Mouse (Mus musculus): ENCODE measurements around the gene Wdr19. TPM values are rescaled to one million over a fixed set of nuclear protein-coding genes. Genes with fewer than 3 reads are reported as not detected.
"Not testable (repeated sequence)": the region's sequence is repeated elsewhere in the genome, so short reads cannot be mapped to it uniquely, and the experiment has no call there.

The Wdr19 gene
- polyA plus RNA-seq, 1 experiment = 20.7 TPM

- DNase-seq (ENCODE audit: extremely low spot score in 1 of 2, low spot score in 1 of 2) = peak in 1 of 2 experiments; percentile 28
These were observed 94.8 kb downstream of the Wdr19 start for GRCm38 (mm10) chr5:65294270-65294669.

GRCm38 (mm10) chr5:65298167-65298950, 98.9 kb downstream of the Wdr19 start:
- no peak for DNase-seq (ENCODE audit: extremely low spot score in 1 of 2, low spot score in 1 of 2)

DNA sequence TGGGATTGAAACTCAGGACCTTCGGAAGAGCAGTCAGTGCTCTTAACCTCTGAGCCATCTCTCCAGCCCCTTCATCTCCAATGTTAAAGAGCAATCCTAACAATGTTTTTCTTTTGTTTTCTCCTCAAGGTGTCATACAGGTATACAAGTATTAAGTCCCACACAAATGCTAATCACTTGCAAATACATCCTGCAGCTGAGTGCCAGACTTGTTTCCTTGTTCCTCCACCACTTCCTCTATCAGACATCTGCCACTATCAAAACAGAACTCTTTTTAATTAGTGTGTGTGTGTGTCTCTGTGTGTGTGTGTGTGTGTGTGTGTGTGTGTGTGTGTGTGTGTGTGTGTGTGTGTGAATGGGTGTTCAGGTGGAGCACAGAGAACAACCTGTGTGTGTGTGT, 100.1 kb downstream of the Wdr19 start:
- not testable (repeated sequence) for DNase-seq (ENCODE audit: extremely low spot score in 1 of 2, low spot score in 1 of 2)

- DNase-seq (ENCODE audit: extremely low spot score in 1 of 2, low spot score in 1 of 2) = no peak
These were observed 100.6 kb downstream of the Wdr19 start for GRCm38 (mm10) chr5:65300121-65300520.

GRCm38 (mm10) chr5:65305516-65305915, 106.0 kb downstream of the Wdr19 start:
- DNase-seq (ENCODE audit: extremely low spot score in 1 of 2, low spot score in 1 of 2) = no peak

DNA sequence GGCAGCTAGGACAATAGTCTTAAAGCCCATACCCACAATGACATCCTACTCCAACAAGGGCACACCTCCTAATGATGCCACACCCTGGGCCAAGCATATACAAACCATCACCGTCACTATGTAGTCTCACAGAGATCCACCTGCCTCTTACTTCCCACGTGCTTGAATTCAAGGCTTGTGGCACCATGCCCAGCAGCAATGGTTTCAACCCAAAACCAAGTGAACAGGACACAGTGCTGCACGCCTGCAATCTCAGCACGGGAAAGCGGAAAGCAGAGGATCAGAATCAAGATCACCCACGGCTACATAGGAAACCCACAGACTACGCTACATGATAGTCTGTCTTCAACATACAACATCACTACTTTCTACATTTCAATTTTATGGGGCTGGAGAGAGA, 108.7 kb downstream of the Wdr19 start:
- no peak for DNase-seq (ENCODE audit: extremely low spot score in 1 of 2, low spot score in 1 of 2)

GRCm38 (mm10) chr5:65308866-65309265, 109.4 kb downstream of the Wdr19 start:
- DNase-seq (ENCODE audit: extremely low spot score in 1 of 2, low spot score in 1 of 2) = no peak

Other genes with a start within 250 kb of the Wdr19 start
- gene Tlr6, start 239.6 kb upstream of the Wdr19 start, polyA plus RNA-seq (2012; rRNA removed) = 0.96 and 1.1 TPM in 2 replicates
- 6.2 and 6.4 TPM in 2 replicates for gene Fam114a1, start 229.6 kb upstream of the Wdr19 start, polyA plus RNA-seq (2012; rRNA removed)
- gene Tmem156, start 107.6 kb upstream of the Wdr19 start, polyA plus RNA-seq (2012; rRNA removed) = 0.40 and 0.44 TPM in 2 replicates
- gene Klhl5, start 92.2 kb upstream of the Wdr19 start, polyA plus RNA-seq (2012; rRNA removed) = 55.7 and 59.4 TPM in 2 replicates
- gene Rfc1, start 136.0 kb downstream of the Wdr19 start, polyA plus RNA-seq (2012; rRNA removed) = 21.5 and 22.1 TPM in 2 replicates
- gene Klb, start 148.6 kb downstream of the Wdr19 start, polyA plus RNA-seq (2012; rRNA removed) = 0.40 and 0.42 TPM in 2 replicates
- 777 and 820 TPM in 2 replicates for gene Rpl9, start 191.7 kb downstream of the Wdr19 start, polyA plus RNA-seq (2012; rRNA removed)
- 41.7 and 43.9 TPM in 2 replicates for gene Lias, start 191.8 kb downstream of the Wdr19 start, polyA plus RNA-seq (2012; rRNA removed)
- 29.1 and 29.2 TPM in 2 replicates for gene Ugdh, start 236.3 kb downstream of the Wdr19 start, polyA plus RNA-seq (2012; rRNA removed)